Mouse (Mus musculus) ovary, adult 18-20 months (tissue): ENCODE measurements around the gene Abcb4.
"Not testable (repeated sequence)": the region's sequence is repeated elsewhere in the genome, so short reads cannot be mapped to it uniquely, and the experiment has no call there.

Experiments used
- DNase-seq: peaks from one replicate; pipeline ENCODE4 v3.0.0; 2022; ENCODE audit warnings: low spot score, mixed read lengths

Gene Abcb4

DNA sequence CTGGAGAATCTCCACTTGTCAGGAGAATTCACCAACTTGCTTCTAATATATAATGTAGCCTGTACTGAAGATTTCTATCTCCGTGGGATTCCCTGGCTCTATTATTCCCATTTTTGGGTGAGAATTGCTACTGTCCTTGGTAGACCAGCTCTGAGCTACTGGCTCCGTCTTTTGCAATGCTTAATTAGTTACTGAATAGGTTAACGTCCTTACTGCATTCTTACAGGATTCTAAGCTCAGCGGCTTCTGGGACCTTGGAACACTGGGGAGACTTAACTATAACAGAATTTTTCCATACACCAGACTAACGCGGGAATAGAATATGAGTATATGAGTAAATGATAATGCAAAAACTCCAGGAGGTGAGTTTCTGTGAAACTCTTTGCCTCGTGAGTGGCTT lies 106.5 kb downstream of the Abcb4 start:
- DNase-seq = not testable (repeated sequence)

GRCm38 (mm10) chr5:9006585-9006984 lies 113.1 kb downstream of the Abcb4 start:
- not testable (repeated sequence) for DNase-seq
